Mouse (Mus musculus) lung, postnatal 25 days (tissue): ENCODE measurements around the gene Csmd2.

Experiments
- DNase-seq: peaks from one replicate; pipeline ENCODE4 v3.0.0; 2022; ENCODE audit warnings: low spot score

Gene Csmd2

GRCm38 (mm10) chr4:127987784-127988455 is at the start of gene Csmd2:
Csmd2 (plus strand) TSS chr4:127987857.
- DNase-seq = no peak

GRCm38 (mm10) chr4:127947696-127948095 is 40.0 kb upstream of the Csmd2 start:
- no peak for DNase-seq

GRCm38 (mm10) chr4:127953006-127953710 is 34.5 kb upstream of the Csmd2 start:
- DNase-seq = no peak

- no peak for DNase-seq
Observed at GRCm38 (mm10) chr4:127969101-127969500, 18.6 kb upstream of the Csmd2 start.

GRCm38 (mm10) chr4:127970018-127970421 is 17.6 kb upstream of the Csmd2 start:
- DNase-seq = no peak

GRCm38 (mm10) chr4:127970901-127971868 is 16.5 kb upstream of the Csmd2 start, which contains the start of gene CK137956:
CK137956 (minus strand) TSS chr4:127970951.
- no peak for DNase-seq

- no peak for DNase-seq
Observed at GRCm38 (mm10) chr4:127972976-127973375, 14.7 kb upstream of the Csmd2 start.

GRCm38 (mm10) chr4:127981125-127981524 is 6.5 kb upstream of the Csmd2 start:
- no peak for DNase-seq

GRCm38 (mm10) chr4:127984426-127984825 is 3.2 kb upstream of the Csmd2 start:
- no peak for DNase-seq

GRCm38 (mm10) chr4:127985874-127986273 is 1.8 kb upstream of the Csmd2 start:
- no peak for DNase-seq

- no peak for DNase-seq
Observed at GRCm38 (mm10) chr4:127986491-127987075, 1.1 kb upstream of the Csmd2 start.

GRCm38 (mm10) chr4:127987270-127987669 is 387 bp upstream of the Csmd2 start:
- DNase-seq = no peak

- DNase-seq = no peak
Observed at GRCm38 (mm10) chr4:127988526-127989180, 996 bp downstream of the Csmd2 start.

- DNase-seq = no peak
Observed at GRCm38 (mm10) chr4:127989347-127989995, 1.8 kb downstream of the Csmd2 start.

- DNase-seq = no peak
Observed at GRCm38 (mm10) chr4:127999281-127999680, 11.6 kb downstream of the Csmd2 start.

GRCm38 (mm10) chr4:128002638-128003101 is 15.0 kb downstream of the Csmd2 start:
- no peak for DNase-seq

- no peak for DNase-seq
Observed at GRCm38 (mm10) chr4:128004797-128005452, 17.3 kb downstream of the Csmd2 start.

- DNase-seq = no peak
Observed at GRCm38 (mm10) chr4:128019465-128019864, 31.8 kb downstream of the Csmd2 start.

- no peak for DNase-seq
Observed at GRCm38 (mm10) chr4:128028294-128028693, 40.6 kb downstream of the Csmd2 start.

- DNase-seq = no peak
Observed at GRCm38 (mm10) chr4:128041901-128042300, 54.2 kb downstream of the Csmd2 start.
